Mouse (Mus musculus) liver, embryonic 14.5 days (tissue): ENCODE measurements around the gene Bcl2l1.

Source experiments
- CTCF ChIP-seq: IDR thresholded peaks from 2 replicates; pipeline ENCODE4 v1.5.1; 2016; ENCODE audit warnings: antibody characterized with exemption, low read depth, control low read depth
- EP300 ChIP-seq: IDR thresholded peaks from 2 replicates; pipeline ENCODE4 v1.6.1; 2016; ENCODE audit warnings: antibody characterized with exemption, low read depth

GRCm38 (mm10) chr2:152814213-152814874 lies 17.2 kb downstream of the Bcl2l1 start:
- no peak for TF ChIP-seq CTCF
- TF ChIP-seq EP300: peak; percentile 98
